Mouse (Mus musculus): ENCODE data around the gene Ndn. TPM values are rescaled to one million over a fixed set of nuclear protein-coding genes. Genes with fewer than 3 reads are reported as not detected.

Ndn gene
- total RNA-seq, 2 experiments from 2014 or later = not detected

Other genes with a start within 250 kb of the Ndn start
- gene Magel2, start 30.4 kb downstream of the Ndn start, total RNA-seq (2015; ENCODE audit: low replicate concordance) = not detected in 2 replicates
- not detected in 2 replicates for gene Magel2, start 30.4 kb downstream of the Ndn start, total RNA-seq (2017; ENCODE audit: low replicate concordance)
- gene Mkrn3, start 73.6 kb downstream of the Ndn start, total RNA-seq (2015; ENCODE audit: low replicate concordance) = not detected in 2 replicates
- not detected in 2 replicates for gene Mkrn3, start 73.6 kb downstream of the Ndn start, total RNA-seq (2017; ENCODE audit: low replicate concordance)
- gene Peg12, start 117.9 kb downstream of the Ndn start, total RNA-seq (2015; ENCODE audit: low replicate concordance) = 1.2 TPM in 1 of 2 replicates, not detected in the other
- 0.14 and 0.17 TPM in 2 replicates for gene Peg12, start 117.9 kb downstream of the Ndn start, total RNA-seq (2017; ENCODE audit: low replicate concordance)